Mouse (Mus musculus): ENCODE results near the gene Tmc5.

Tmc5 gene

GRCm38 (mm10) chr7:118704001-118704850 is 107.1 kb downstream of the Tmc5 start:
- TF ChIP-seq GATA4 (IDR thresholded peaks at IDR 0.05; ENCODE audit: insufficient replicate concordance, low read length) = no peak

- peak; percentile 12; the same call in 1 of the 2 replicates for TF ChIP-seq GATA4 (IDR thresholded peaks at IDR 0.05; ENCODE audit: insufficient replicate concordance, low read length)
Observed at GRCm38 (mm10) chr7:118705101-118705961, 108.2 kb downstream of the Tmc5 start, which contains the start of gene Gde1. Gene Gde1 (minus strand): TSS chr7:118705778.

- TF ChIP-seq GATA4 (IDR thresholded peaks at IDR 0.05; ENCODE audit: insufficient replicate concordance, low read length) = no peak
Observed at GRCm38 (mm10) chr7:118706051-118706450, 109.0 kb downstream of the Tmc5 start.

GRCm38 (mm10) chr7:118706488-118706887 is 109.4 kb downstream of the Tmc5 start:
- TF ChIP-seq GATA4 (IDR thresholded peaks at IDR 0.05; ENCODE audit: insufficient replicate concordance, low read length) = no peak

GRCm38 (mm10) chr7:118707216-118707615 is 110.1 kb downstream of the Tmc5 start:
- TF ChIP-seq GATA4 (IDR thresholded peaks at IDR 0.05; ENCODE audit: insufficient replicate concordance, low read length) = no peak

GRCm38 (mm10) chr7:118708002-118708401 is 110.9 kb downstream of the Tmc5 start:
- TF ChIP-seq GATA4 (IDR thresholded peaks at IDR 0.05; ENCODE audit: insufficient replicate concordance, low read length) = no peak

GRCm38 (mm10) chr7:118710776-118711175 is 113.7 kb downstream of the Tmc5 start:
- no peak for TF ChIP-seq GATA4 (IDR thresholded peaks at IDR 0.05; ENCODE audit: insufficient replicate concordance, low read length)

GRCm38 (mm10) chr7:118712228-118713173 is 115.4 kb downstream of the Tmc5 start, which contains the start of gene Ccp110:
Gene Ccp110 (plus strand): TSS chr7:118712552.
- peak; percentile 23; the same call in 1 of the 2 replicates for TF ChIP-seq GATA4 (IDR thresholded peaks at IDR 0.05; ENCODE audit: insufficient replicate concordance, low read length)

- no peak for TF ChIP-seq GATA4 (IDR thresholded peaks at IDR 0.05; ENCODE audit: insufficient replicate concordance, low read length)
Observed at GRCm38 (mm10) chr7:118714873-118715272, 117.8 kb downstream of the Tmc5 start.

- no peak for TF ChIP-seq GATA4 (IDR thresholded peaks at IDR 0.05; ENCODE audit: insufficient replicate concordance, low read length)
Observed at GRCm38 (mm10) chr7:118718066-118718465, 121.0 kb downstream of the Tmc5 start.

- TF ChIP-seq GATA4 (IDR thresholded peaks at IDR 0.05; ENCODE audit: insufficient replicate concordance, low read length) = no peak
Observed at GRCm38 (mm10) chr7:118723927-118724326, 126.8 kb downstream of the Tmc5 start.

Data from liver, adult (tissue).